Mouse (Mus musculus) lung, adult 18-20 months (tissue): ENCODE data around the gene Dscam.
"Not testable (repeated sequence)": the region's sequence is repeated elsewhere in the genome, so short reads cannot be mapped to it uniquely, and the experiment has no call there.

Experiments used
- DNase-seq, 2 experiments: peaks; one replicate each; pipeline ENCODE4 v3.0.0; 2022; ENCODE audit warnings: mixed read lengths in 2 of 2

Gene Dscam

DNA sequence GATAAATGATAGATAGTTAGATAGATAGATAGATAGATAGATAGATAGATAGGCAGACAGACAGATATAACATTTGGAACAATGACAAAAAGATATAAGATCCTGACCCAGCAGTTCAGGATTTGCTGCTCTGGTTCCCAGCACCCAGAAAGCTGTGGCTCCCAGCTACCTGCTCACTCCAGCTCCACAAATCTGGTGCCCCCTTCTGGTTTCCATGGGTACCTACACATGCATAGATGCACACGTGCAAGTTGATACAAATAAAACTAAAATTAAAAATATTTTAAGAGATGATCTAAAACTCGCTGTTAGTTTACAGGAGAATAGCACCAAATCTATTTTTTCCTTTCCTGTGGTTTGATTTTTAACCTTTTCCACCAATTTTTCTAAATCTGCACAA is 238.8 kb downstream of the Dscam start:
- no peak for DNase-seq

DNA sequence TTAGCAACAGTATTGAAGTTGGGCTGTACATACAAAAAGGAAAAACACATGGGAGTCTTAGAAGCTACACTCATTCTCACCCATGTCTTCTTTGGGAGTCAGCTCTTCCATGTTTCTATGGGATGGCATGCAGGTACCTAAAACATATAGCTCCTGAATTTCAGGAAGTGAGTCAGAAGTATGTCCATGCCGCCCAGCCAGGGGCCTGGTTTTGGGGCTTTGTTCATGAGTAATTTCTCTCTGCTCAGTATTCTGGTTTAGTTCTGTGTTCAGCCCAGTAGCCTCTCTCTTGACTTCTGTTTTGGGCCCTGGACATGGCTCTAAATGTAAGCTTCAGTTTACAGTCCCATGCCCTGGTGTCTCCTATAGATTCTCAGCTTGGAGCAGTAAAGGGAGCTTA is 242.5 kb downstream of the Dscam start:
- no peak for DNase-seq

- DNase-seq = no peak
Observed at GRCm38 (mm10) chr16:96927408-96927807, 243.1 kb downstream of the Dscam start.

DNA sequence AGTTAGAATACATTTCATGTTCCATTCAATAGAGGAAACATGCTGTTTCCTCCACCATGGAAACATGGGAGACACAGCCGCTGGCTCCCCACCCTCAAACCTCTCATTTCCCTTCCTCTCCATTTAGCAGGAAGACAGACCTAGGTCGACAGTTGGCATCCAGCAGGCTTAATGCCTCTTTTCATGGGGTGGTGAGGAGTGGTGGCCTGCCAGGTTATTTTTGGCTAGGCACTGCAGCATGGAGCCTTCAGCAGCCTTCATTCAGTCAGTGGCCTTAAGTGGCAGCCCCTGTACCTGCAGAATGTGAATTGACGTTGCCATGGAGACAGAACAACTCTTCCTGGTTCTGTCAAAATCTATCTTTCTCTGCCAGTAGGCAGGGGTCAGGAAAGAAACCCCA is 243.6 kb downstream of the Dscam start:
- no peak for DNase-seq

GRCm38 (mm10) chr16:96923941-96924340 is 246.6 kb downstream of the Dscam start:
- no peak for DNase-seq

GRCm38 (mm10) chr16:96914495-96914894 is 256.1 kb downstream of the Dscam start:
- no peak for DNase-seq

- no peak for DNase-seq
Observed at GRCm38 (mm10) chr16:96912836-96913235, 257.7 kb downstream of the Dscam start.

DNA sequence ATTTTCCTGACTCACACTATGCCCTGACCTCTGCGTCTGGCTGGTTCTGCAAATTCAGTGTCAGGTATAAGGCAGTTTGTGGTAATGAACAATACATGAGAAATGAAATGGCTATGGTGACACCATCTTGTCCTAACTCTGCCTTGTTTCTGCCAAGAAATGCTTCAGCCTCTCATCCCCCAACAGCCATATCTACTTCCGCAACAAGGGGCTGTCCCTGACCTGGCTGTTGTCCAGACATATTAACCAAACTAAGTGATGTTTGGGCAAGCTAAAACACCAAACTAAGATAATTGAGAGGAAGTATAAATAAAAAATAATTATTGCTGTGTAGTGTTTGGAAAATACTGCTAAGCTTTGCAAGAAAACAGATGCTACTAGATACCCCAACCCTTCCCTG is 258.4 kb downstream of the Dscam start:
- DNase-seq = no peak

DNA sequence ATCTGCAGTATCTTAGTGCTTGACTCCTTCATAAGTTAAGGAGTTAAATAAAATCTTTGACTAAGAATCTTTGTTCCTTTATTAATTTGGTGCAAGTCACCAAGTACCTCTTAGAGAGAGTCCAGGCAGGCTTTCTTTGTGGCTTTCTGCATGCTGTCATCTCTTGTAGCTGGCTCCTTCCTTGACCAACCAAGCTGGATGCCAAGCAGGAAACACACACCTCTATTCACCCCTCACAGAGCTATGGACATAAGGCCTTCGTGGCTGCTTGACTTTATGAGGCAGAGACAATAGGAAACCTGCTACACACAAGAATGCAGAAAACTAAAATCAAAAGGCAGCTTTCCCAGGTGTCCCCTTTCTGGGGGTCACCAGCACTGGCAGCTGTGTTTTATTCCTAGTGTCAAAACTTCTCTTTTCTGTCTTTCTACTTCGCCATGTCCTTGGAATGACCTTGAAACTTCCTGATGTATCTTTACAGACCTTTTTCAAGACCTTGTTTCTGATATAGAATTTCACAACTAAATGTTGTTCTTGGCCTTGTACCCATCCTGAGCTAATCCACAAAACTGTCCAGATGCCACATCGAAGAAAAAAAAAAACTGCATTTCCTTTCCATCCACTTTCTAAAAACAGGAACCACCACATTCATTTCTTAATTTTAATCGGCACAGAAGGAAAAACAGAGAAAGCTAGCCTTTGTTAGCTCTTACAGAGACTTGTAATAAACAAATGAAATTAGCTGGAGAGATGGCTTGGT is 260.0 kb downstream of the Dscam start:
- no peak for DNase-seq

- no peak for DNase-seq
Observed at GRCm38 (mm10) chr16:96907818-96908217, 262.7 kb downstream of the Dscam start.

- no peak for DNase-seq
Observed at GRCm38 (mm10) chr16:96907081-96907480, 263.5 kb downstream of the Dscam start.

GRCm38 (mm10) chr16:96906630-96907029 is 263.9 kb downstream of the Dscam start:
- no peak for DNase-seq

DNA sequence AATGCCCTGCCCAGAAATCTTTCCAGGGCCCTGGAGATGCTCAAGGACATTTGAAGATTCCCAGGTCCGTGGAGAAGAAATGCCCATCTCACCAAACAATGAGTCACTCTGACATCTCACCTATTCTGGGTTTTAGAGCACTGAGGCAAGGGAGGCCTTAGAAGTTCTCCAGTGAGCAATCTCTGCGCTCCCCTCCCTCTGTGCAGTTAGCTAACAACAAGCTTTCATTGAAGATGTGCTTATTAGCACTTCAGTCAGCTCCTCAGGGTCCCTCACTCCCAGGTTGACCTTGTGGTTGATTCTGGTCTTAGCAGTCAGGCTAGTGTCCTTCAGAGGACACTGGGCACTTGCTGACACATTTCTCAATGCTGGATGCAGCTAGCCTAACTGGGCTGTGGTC is 265.8 kb downstream of the Dscam start:
- no peak for DNase-seq

DNA sequence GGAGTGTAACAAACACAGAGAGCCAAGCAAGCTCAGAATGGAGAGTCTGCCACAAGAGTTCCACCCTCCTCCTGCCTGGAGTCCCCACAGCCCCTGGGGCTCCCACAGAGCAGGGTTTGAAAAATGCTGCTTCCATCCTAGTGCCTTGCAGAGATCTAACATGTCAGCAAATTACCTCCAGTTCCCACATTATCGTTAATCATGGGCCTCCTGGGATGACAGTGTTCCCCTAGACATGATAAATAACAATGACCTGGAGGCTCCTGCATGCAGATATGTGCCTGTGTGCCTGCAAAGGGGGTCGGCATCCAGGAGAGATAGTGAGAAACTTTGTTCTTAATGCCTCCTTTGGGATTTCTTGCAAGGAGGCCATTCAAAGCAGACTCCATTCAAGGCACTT is 266.2 kb downstream of the Dscam start:
- DNase-seq = no peak

DNA sequence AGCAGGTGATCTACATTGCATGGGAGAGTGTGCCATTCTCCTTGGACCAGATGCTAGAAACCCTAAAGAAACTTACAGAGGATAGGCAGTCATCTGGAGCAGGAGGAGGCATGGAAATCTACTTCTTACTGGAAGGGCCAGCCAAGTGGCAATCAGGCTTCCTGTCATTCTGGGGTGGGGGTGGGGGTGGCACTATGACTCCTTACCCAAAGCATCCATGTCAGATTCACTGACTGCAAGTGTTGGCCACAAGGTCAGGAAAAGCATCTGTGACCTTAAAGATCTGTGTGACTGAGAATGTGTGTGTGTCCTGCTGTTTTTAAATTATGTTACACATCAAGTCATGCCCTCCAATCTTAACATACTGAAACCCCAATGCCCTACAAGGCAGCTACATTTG is 268.0 kb downstream of the Dscam start:
- no peak for DNase-seq

DNA sequence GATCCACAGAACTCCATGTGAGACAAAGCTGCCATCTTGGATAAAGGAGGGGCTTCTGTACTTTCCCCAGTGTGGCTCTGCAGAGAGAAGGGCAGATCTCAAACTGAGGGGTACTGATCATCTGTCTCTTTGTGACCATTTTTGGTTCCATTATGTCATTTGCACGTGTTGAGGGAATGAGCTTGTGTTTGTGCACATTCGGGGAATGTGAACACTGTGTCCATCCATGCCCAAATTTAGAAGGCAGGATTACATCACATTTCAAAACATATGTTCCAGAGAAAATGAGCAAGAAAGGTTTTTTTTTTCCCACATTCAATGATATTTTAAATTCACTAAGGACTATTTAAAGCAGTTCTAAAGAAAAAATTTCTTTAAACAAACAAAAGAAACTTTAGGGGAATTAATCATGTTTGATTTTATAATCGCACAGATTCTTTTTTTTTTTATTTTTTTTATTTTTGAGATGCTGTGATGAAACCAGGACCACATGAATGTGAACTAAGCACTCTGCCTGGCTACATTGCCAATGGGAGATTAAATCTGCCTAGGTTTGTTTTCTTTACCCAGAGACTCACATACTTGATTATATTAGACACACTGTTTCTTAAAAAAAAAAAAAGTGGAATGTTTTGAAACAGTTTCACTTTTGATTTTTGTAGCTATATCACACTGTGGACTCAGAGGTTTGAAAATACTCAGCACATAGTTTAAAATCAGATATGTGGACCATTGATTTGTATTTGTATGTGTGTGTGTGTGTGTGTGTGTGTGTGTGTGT is 269.1 kb downstream of the Dscam start:
- DNase-seq = no peak

GRCm38 (mm10) chr16:96899329-96899728 is 271.2 kb downstream of the Dscam start:
- DNase-seq = no peak

GRCm38 (mm10) chr16:96896510-96897133 is 273.9 kb downstream of the Dscam start:
- peak in 1 of 2 experiments; percentile 1 for DNase-seq

DNA sequence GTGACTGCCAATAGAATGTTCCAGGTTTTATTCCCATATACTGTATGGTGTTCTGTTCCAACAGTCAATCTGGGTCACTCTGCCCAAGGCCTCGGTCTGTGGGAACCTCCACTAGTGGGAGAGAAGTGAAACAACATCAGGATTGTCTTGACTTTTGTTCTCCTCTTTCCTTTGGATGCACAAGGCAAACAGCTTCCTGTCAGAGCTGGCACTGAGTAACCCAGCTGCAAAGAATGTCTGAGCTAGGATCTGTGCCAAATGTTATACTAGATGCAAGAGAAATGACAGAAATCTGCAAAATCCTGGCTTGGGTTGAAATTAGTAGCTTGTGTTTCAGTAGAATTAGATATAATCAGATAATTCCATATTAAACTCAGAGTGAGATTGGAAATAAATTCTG is 282.5 kb downstream of the Dscam start:
- DNase-seq = no peak

- DNase-seq = no peak
Observed at GRCm38 (mm10) chr16:96885817-96886216, 284.7 kb downstream of the Dscam start.

- DNase-seq = not testable (repeated sequence)
Observed at GRCm38 (mm10) chr16:96884590-96884989, 286.0 kb downstream of the Dscam start.

DNA sequence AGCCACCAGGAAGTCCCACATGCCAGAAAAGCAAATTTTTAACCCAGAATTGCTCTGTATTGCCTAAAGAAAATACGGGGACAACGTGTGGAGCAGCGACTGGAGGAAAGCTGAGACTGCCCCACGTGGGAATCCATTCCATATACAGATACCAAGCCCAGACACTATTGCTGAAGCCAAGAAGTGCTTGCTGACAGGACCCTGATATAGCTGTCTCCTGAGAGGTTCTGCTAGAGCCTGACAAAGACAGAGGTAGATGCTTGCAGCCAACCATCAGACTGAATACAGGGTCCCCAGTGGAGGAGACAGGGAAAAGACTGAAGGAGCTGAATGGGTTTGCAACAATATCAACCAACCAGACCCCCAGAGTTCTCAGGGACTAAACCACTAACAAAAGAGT is 293.3 kb downstream of the Dscam start:
- DNase-seq = no peak

DNA sequence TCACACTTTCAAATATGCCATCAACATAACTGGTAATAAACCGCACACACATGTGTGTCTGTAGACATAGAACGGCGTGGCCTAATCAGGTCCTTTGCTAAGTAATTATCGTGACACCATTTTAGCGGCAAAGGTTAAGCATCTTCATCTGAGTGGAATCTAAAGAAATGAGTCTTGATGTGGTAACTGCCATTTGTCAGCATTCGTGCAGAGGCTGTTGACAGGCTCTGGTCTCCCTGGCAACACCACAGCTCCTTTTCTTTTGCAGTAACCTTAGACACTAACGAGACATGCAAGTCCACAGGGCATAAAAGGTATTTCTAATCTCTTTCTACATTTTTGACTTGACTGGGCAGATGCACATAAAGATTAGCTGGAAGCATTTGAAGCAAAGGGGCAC is 297.8 kb downstream of the Dscam start:
- DNase-seq = no peak

- DNase-seq = no peak
Observed at GRCm38 (mm10) chr16:96857571-96857970, 313.0 kb downstream of the Dscam start.
